Mouse (Mus musculus): ENCODE data around the gene Scarf1. TPM values are rescaled to one million over a fixed set of nuclear protein-coding genes. Genes with fewer than 3 reads are reported as not detected.

Gene Scarf1
- polyA plus RNA-seq, 2 experiments: 1.1 to 2.4 TPM

DNA sequence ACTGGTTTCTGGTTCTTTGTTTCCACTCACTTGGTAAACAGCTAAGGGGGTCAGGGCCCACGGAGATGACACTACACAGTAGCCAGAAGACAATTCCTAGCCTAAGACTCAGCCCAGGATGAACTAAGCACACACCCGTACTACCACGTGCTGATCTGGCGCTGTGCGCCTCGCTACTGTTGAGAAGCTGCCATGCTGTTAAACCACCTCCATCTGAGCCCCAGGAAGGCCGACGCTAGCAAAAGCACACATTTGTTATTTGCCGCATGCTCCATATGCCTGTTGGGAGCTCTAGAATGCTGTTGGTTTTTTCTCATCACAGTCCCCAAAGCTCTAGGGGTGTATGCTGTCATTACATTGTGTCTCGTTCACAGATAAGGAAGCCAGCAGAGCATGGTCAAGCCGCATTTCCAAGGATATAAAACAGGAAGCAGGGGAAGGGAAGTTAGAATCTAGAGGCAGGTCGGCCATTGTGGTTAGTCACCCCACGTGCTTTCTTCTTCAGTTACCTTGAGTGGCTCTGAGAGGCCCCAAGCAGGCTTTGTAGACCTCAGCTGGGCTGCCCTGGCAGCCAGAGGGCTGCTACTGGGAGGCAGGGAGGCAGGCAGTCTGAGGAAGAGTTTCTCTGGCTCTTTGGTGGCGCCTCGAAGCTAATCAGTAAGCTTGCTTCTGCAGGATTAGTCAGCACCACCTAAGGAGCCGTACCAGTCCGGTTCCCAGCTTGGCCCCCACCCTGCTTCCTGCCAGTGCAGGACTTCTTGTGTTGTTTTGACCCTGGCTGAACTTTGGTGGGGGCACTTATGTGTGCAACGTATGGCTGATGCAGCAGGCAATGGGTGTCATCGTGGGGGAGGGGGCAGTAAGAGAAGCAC is 27.6 kb downstream of the Scarf1 start:
- Histone ChIP-seq H3K4me2 (ENCODE audit: low read depth) (no peak overlapping the region), H3K27me3 (ENCODE audit: control insufficient read depth, insufficient read depth, low read length) (no peaks in the 10 kb centered on the region), H3K4me1 (replicated peaks; ENCODE audit: control insufficient read depth in 2 of 2, insufficient read depth in 2 of 2, low read length in 1 of 2) (peaks cover 9 to 22% of the 10 kb centered on the region in 2 experiments), H3K27ac (no peak overlapping the region), H3K4me3 (ENCODE audit: insufficient read depth in 1 of 2, low read depth in 2 of 2, low read length in 2 of 2) (no peak overlapping the region), H3K36me3 (replicated peaks; ENCODE audit: control insufficient read depth, insufficient read depth, low read depth) (no peaks in the 10 kb centered on the region), H3K9ac (replicated peaks) (no peak overlapping the region), H3K9me3 (ENCODE audit: control insufficient read depth, low read length) (no peaks in the 10 kb centered on the region)
- ATAC-seq (ENCODE audit: insufficient read depth) (no peak), DNase-seq (ENCODE audit: low read depth in 3 of 3, low spot score in 3 of 3) (no peak)
- TF ChIP-seq EP300 (IDR thresholded peaks at IDR 0.05; ENCODE audit: low read depth) (no peak), CTCF (IDR thresholded peaks at IDR 0.05; ENCODE audit: low read depth) (no peak)
- WGBS (ENCODE audit: insufficient replicate concordance): 40% methylated on average over 19 of the region's 19 CpGs

- WGBS (ENCODE audit: insufficient replicate concordance): 80% methylated on average over 9 of the region's 9 CpGs
- Histone ChIP-seq H3K27ac (no peak overlapping the region), H3K36me3 (replicated peaks; ENCODE audit: control insufficient read depth, insufficient read depth, low read depth) (no peaks in the 10 kb centered on the region), H3K27me3 (ENCODE audit: control insufficient read depth, insufficient read depth, low read length) (no peaks in the 10 kb centered on the region), H3K9me3 (ENCODE audit: control insufficient read depth, low read length) (no peaks in the 10 kb centered on the region), H3K4me2 (ENCODE audit: low read depth) (no peak overlapping the region), H3K4me1 (replicated peaks; ENCODE audit: control insufficient read depth in 2 of 2, insufficient read depth in 2 of 2, low read length in 1 of 2) (peaks cover 17 to 31% of the 10 kb centered on the region in 2 experiments), H3K9ac (replicated peaks) (no peak overlapping the region), H3K4me3 (ENCODE audit: insufficient read depth in 1 of 2, low read depth in 2 of 2, low read length in 2 of 2) (no peak overlapping the region)
- TF ChIP-seq CTCF (IDR thresholded peaks at IDR 0.05; ENCODE audit: low read depth) (no peak), EP300 (IDR thresholded peaks at IDR 0.05; ENCODE audit: low read depth) (no peak)
- DNase-seq (ENCODE audit: low read depth in 3 of 3, low spot score in 3 of 3): no peak
- no peak for ATAC-seq (ENCODE audit: insufficient read depth)
Measured at GRCm38 (mm10) chr11:75544713-75545112, 31.4 kb downstream of the Scarf1 start.

DNA sequence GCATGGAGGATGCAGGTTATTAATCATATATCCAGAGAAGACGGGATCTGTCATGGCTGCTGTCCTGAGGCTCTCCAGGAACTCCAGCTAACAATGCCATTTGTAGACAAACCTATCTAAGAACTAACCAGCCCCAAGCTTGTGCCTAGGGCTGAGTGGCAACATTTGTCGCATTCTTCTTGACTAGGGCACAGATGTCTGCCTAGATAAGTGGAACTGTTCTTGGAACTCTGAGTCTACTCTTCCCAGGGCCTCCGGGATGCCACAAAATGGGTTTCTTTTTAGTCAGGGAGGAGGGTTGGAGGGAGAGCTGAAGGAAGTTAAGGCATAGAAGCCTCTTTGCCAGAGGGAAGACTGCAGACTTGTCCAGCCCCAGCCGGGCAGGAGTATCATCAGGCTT is 32.7 kb downstream of the Scarf1 start:
- Histone ChIP-seq H3K4me2 (ENCODE audit: low read depth) (peak overlapping the region; percentile 54), H3K27ac (no peak overlapping the region), H3K4me1 (replicated peaks; ENCODE audit: control insufficient read depth in 2 of 2, insufficient read depth in 2 of 2, low read length in 1 of 2) (peaks cover 17 to 32% of the 10 kb centered on the region in 2 experiments), H3K36me3 (replicated peaks; ENCODE audit: control insufficient read depth, insufficient read depth, low read depth) (no peaks in the 10 kb centered on the region), H3K4me3 (ENCODE audit: insufficient read depth in 1 of 2, low read depth in 2 of 2, low read length in 2 of 2) (no peak overlapping the region), H3K9me3 (ENCODE audit: control insufficient read depth, low read length) (no peaks in the 10 kb centered on the region), H3K27me3 (ENCODE audit: control insufficient read depth, insufficient read depth, low read length) (no peaks in the 10 kb centered on the region), H3K9ac (replicated peaks) (peak overlapping the region; percentile 27; the same call in 1 of the 2 replicates)
- WGBS (ENCODE audit: insufficient replicate concordance): 33% methylated on average over 4 of the region's 4 CpGs
- TF ChIP-seq EP300 (IDR thresholded peaks at IDR 0.05; ENCODE audit: low read depth) (no peak), CTCF (IDR thresholded peaks at IDR 0.05; ENCODE audit: low read depth) (no peak)
- ATAC-seq (ENCODE audit: insufficient read depth) (peak; percentile 77), DNase-seq (ENCODE audit: low read depth in 3 of 3, low spot score in 3 of 3) (peak in 1 of 3 experiments; percentile 51)

GRCm38 (mm10) chr11:75549658-75550111 is 36.3 kb downstream of the Scarf1 start:
- Histone ChIP-seq H3K27ac (no peak overlapping the region), H3K4me2 (ENCODE audit: low read depth) (no peak overlapping the region), H3K27me3 (ENCODE audit: control insufficient read depth, insufficient read depth, low read length) (no peaks in the 10 kb centered on the region), H3K4me3 (ENCODE audit: insufficient read depth in 1 of 2, low read depth in 2 of 2, low read length in 2 of 2) (no peak overlapping the region), H3K9ac (replicated peaks) (no peak overlapping the region), H3K9me3 (ENCODE audit: control insufficient read depth, low read length) (no peaks in the 10 kb centered on the region), H3K36me3 (replicated peaks; ENCODE audit: control insufficient read depth, insufficient read depth, low read depth) (no peaks in the 10 kb centered on the region), H3K4me1 (replicated peaks; ENCODE audit: control insufficient read depth in 2 of 2, insufficient read depth in 2 of 2, low read length in 1 of 2) (peaks cover 15 to 27% of the 10 kb centered on the region in 2 experiments)
- no peak for TF ChIP-seq CTCF (IDR thresholded peaks at IDR 0.05; ENCODE audit: low read depth)
- TF ChIP-seq EP300 (IDR thresholded peaks at IDR 0.05; ENCODE audit: low read depth): no peak
- ATAC-seq (ENCODE audit: insufficient read depth) (peak; percentile 16; the same call in 1 of the 2 replicates), DNase-seq (ENCODE audit: low read depth in 3 of 3, low spot score in 3 of 3) (no peak)
- WGBS (ENCODE audit: insufficient replicate concordance): 57% methylated on average over 5 of the region's 5 CpGs

GRCm38 (mm10) chr11:75550200-75550946 is 37.0 kb downstream of the Scarf1 start:
- TF ChIP-seq CTCF (IDR thresholded peaks at IDR 0.05; ENCODE audit: low read depth) (no peak), EP300 (IDR thresholded peaks at IDR 0.05; ENCODE audit: low read depth) (no peak)
- no peak overlapping the region for H3K27ac ChIP-seq
- peaks cover 14 to 25% of the 10 kb centered on the region in 2 experiments for H3K4me1 ChIP-seq (replicated peaks; ENCODE audit: control insufficient read depth in 2 of 2, insufficient read depth in 2 of 2, low read length in 1 of 2)
- ATAC-seq (ENCODE audit: insufficient read depth) (no peak), DNase-seq (ENCODE audit: low read depth in 3 of 3, low spot score in 3 of 3) (no peak)
- no peaks in the 10 kb centered on the region for H3K27me3 ChIP-seq (ENCODE audit: control insufficient read depth, insufficient read depth, low read length)
- no peak overlapping the region for H3K4me3 ChIP-seq (ENCODE audit: insufficient read depth in 1 of 2, low read depth in 2 of 2, low read length in 2 of 2)
- no peaks in the 10 kb centered on the region for H3K36me3 ChIP-seq (replicated peaks; ENCODE audit: control insufficient read depth, insufficient read depth, low read depth)
- no peak overlapping the region for H3K4me2 ChIP-seq (ENCODE audit: low read depth)
- H3K9ac ChIP-seq (replicated peaks): no peak overlapping the region
- H3K9me3 ChIP-seq (ENCODE audit: control insufficient read depth, low read length): no peaks in the 10 kb centered on the region
- WGBS (ENCODE audit: insufficient replicate concordance): 70% methylated on average over 12 of the region's 12 CpGs

Data from liver, embryonic 14.5 days (tissue).